Mouse (Mus musculus): ENCODE measurements around the gene Gm13102. TPM values are rescaled to one million over a fixed set of nuclear protein-coding genes. Genes with fewer than 3 reads are reported as not detected.
"Not testable (repeated sequence)": the region's sequence is repeated elsewhere in the genome, so short reads cannot be mapped to it uniquely, and the experiment has no call there.

The Gm13102 gene
- not detected for total RNA-seq (2021)
- long read RNA-seq, experiment 1 = 0 reads
- long read RNA-seq, experiment 2 = 0 reads

- DNase-seq (ENCODE audit: low spot score in 2 of 2) = not testable (repeated sequence)
Measured at GRCm38 (mm10) chr4:144106174-144106573, at the start of gene Gm13102. Gm13102 (plus strand) TSS chr4:144106474.

- not testable (repeated sequence) for DNase-seq (ENCODE audit: low spot score in 2 of 2)
Measured at GRCm38 (mm10) chr4:144058826-144059225, 47.4 kb upstream of the Gm13102 start, which contains the start of gene Pramel4. Pramel4 (plus strand) TSS chr4:144059126.

Other genes starting within 250 kb of the Gm13102 start
- not detected for gene Pramef6, start 206.1 kb upstream of the Gm13102 start, total RNA-seq (2021)
- gene Pramef25, start 155.5 kb upstream of the Gm13102 start, total RNA-seq (2021) = not detected
- gene Gm13101, start 139.5 kb upstream of the Gm13102 start, total RNA-seq (2021) = not detected
- not detected for gene Pramef17, start 112.1 kb upstream of the Gm13102 start, total RNA-seq (2021)
- gene Pramel4, start 47.3 kb upstream of the Gm13102 start, total RNA-seq (2021) = not detected
- not detected for gene Oog3, start 56.2 kb downstream of the Gm13102 start, total RNA-seq (2021)
- not detected for gene Oog2, start 84.2 kb downstream of the Gm13102 start, total RNA-seq (2021)
- not detected for gene C87977, start 106.8 kb downstream of the Gm13102 start, total RNA-seq (2021)
- not detected for gene Pramel5, start 174.0 kb downstream of the Gm13102 start, total RNA-seq (2021)
- gene Gm13128, start 223.8 kb downstream of the Gm13102 start, total RNA-seq (2021) = not detected

Measured in layer of hippocampus, postnatal 14 days (tissue).